Mouse (Mus musculus) embryonic facial prominence, embryonic 12.5 days (tissue): ENCODE measurements at regions not wholly inside any gene's neighbourhood (a gene's known extent, or its start where the extent isn't known, plus 50 kb on each side); places are given as distances from the start of the nearest gene placed in this dataset.

Experiments
- ATAC-seq: fragments of 200-750 bp; cut with Nextera tagmentation; 2 replicates; pipeline ENCODE4 v1.8.0; 2017; ENCODE audit not compliant: insufficient number of reproducible peaks, insufficient read depth, low FRiP score, low TSS enrichment
- H3K27ac ChIP-seq: fragments of 300-500 bp; sonication (generic); 2 replicates; pipeline ENCODE4 v1.5.1; 2016; ENCODE audit warnings: mild to moderate bottlenecking
- H3K27me3 ChIP-seq: fragments of 300-500 bp; sonication (generic); 2 replicates; pipeline ENCODE4 v1.6.1; 2016; ENCODE audit warnings: mild to moderate bottlenecking, moderate library complexity
- H3K36me3 ChIP-seq: fragments of 300-500 bp; sonication (generic); 2 replicates; pipeline ENCODE4 v1.6.1; 2016; ENCODE audit warnings: mild to moderate bottlenecking
- H3K4me1 ChIP-seq: fragments of 300-500 bp; sonication (generic); 2 replicates; pipeline ENCODE4 v1.6.1; 2016
- H3K4me2 ChIP-seq: fragments of 300-500 bp; sonication (generic); replicated peaks from 2 replicates; pipeline ENCODE4 v1.6.1; 2016; ENCODE audit warnings: mild to moderate bottlenecking, moderate library complexity
- H3K4me3 ChIP-seq: fragments of 300-500 bp; sonication (generic); 2 replicates; pipeline ENCODE4 v1.5.1; 2016; ENCODE audit warnings: mild to moderate bottlenecking
- H3K9ac ChIP-seq: fragments of 300-500 bp; sonication (generic); 2 replicates; pipeline ENCODE4 v1.6.1; 2016; ENCODE audit warnings: mild to moderate bottlenecking, moderate library complexity
- H3K9me3 ChIP-seq: fragments of 300-500 bp; sonication (generic); 2 replicates; pipeline ENCODE4 v1.6.1; 2016; ENCODE audit warnings: mild to moderate bottlenecking, moderate library complexity
- WGBS: fragments of 180-500 bp; shearing (Covaris S2); methylation state at CpG from one replicate; pipeline ENCODE4 v1.1.7; 2016; 5-methylcytosine and 5-hydroxymethylcytosine counted together

DNA sequence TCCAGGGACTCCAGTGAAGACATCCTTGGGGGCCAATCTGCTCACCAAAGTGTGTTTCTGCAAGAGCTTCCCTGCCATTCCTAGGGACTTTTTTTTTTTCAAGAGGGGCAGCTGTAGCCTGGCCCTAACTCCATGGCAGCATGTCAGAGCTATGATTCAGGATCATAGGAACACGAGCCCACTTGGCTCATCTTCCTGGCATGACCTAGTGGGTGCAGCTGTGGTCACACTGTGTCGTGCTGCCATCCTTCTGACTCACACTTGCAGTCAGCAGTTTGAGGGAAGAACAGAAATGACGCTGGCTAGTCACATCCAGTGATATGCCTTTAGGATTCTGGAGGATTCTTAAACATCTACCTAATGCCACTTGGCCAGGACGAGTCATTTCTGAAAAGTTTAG is 566.5 kb upstream of the Cdh5 start:
- H3K9ac ChIP-seq, result no peak overlapping the region
- H3K4me1 ChIP-seq, result no peaks in the 10 kb centered on the region
- no peak for ATAC-seq
- H3K4me3 ChIP-seq, result no peak overlapping the region
- WGBS, result 86% methylated on average over 4 of the region's 4 CpGs
- no peaks in the 10 kb centered on the region for H3K27me3 ChIP-seq
- no peak overlapping the region for H3K27ac ChIP-seq
- no peaks in the 10 kb centered on the region for H3K9me3 ChIP-seq
- no peaks in the 10 kb centered on the region for H3K36me3 ChIP-seq
- H3K4me2 ChIP-seq, result no peak overlapping the region

DNA sequence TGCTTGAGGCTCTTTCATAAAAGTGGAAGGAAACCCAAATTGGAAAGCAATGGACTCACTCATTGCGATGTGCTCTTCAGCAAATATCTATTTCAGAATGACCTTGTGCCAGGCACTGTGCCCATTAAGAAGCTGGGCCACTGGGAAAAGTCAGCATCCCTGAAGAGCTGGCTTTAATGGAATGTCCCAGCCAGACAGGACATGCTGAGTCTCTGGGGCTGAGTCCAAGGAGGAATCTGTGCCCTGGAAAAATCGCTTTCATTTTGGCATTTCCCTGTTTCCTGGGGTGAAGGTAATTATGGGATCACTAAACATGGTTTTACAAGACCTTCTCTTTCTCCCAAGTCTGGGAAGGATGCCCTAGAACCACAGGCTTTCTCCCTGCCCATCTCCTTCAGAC is 564.6 kb upstream of the Cdh5 start:
- Histone ChIP-seq H3K36me3 (no peaks in the 10 kb centered on the region), H3K4me1 (no peaks in the 10 kb centered on the region), H3K4me2 (no peak overlapping the region), H3K27ac (no peak overlapping the region), H3K4me3 (no peak overlapping the region), H3K27me3 (no peaks in the 10 kb centered on the region), H3K9me3 (no peaks in the 10 kb centered on the region), H3K9ac (no peak overlapping the region)
- 80% methylated on average over 2 of the region's 2 CpGs for WGBS
- ATAC-seq, result no peak

GRCm38 (mm10) chr8:103541954-103542353 is 559.5 kb upstream of the Cdh5 start:
- WGBS, result 86% methylated on average over 2 of the region's 2 CpGs
- Histone ChIP-seq H3K9ac (no peak overlapping the region), H3K36me3 (no peaks in the 10 kb centered on the region), H3K9me3 (no peaks in the 10 kb centered on the region), H3K4me3 (no peak overlapping the region), H3K27me3 (no peaks in the 10 kb centered on the region), H3K27ac (no peak overlapping the region), H3K4me1 (no peaks in the 10 kb centered on the region), H3K4me2 (no peak overlapping the region)
- ATAC-seq, result no peak

GRCm38 (mm10) chr8:103551916-103552535 is 549.4 kb upstream of the Cdh5 start:
- Histone ChIP-seq H3K4me2 (no peak overlapping the region), H3K9ac (no peak overlapping the region), H3K9me3 (no peaks in the 10 kb centered on the region), H3K36me3 (no peaks in the 10 kb centered on the region), H3K27me3 (no peaks in the 10 kb centered on the region), H3K27ac (no peak overlapping the region), H3K4me3 (no peak overlapping the region), H3K4me1 (no peaks in the 10 kb centered on the region)
- WGBS, result 90% methylated on average over 8 of the region's 8 CpGs
- ATAC-seq, result no peak

- no peak for ATAC-seq
- Histone ChIP-seq H3K4me2 (no peak overlapping the region), H3K36me3 (no peaks in the 10 kb centered on the region), H3K4me1 (no peaks in the 10 kb centered on the region), H3K27me3 (no peaks in the 10 kb centered on the region), H3K9ac (no peak overlapping the region), H3K27ac (no peak overlapping the region), H3K4me3 (no peak overlapping the region), H3K9me3 (no peaks in the 10 kb centered on the region)
- WGBS, result 83% methylated on average over 2 of the region's 2 CpGs
Measured at GRCm38 (mm10) chr8:103561606-103562005, 539.8 kb upstream of the Cdh5 start.

DNA sequence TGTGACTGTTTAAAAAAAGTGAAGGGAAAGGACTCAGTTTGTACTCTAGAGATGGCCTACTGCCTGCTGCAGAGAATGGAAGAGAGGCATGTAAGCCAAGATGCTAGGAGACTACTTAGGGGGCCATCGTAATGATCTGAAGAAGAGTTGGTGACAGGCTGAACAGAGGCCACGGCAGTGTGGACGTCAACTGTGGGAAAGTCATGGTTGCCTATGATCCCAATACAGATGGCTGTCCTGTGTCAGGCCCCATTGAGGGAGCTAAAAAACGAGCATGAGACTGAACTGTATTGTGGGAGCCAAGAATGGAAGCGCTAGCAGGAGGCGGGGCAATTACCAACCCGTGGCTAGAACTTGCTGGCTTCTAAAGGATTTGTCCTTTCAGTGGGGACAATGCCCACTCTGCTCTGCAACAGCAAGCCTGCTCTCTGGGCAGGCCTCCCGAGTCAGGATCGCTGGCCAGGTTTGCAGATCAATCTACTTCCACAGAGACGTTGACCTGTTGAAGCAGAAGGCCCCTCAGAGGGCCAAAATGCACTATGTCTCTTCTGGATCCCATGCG is 530.5 kb upstream of the Cdh5 start:
- 86% methylated on average over 11 of the region's 11 CpGs for WGBS

DNA sequence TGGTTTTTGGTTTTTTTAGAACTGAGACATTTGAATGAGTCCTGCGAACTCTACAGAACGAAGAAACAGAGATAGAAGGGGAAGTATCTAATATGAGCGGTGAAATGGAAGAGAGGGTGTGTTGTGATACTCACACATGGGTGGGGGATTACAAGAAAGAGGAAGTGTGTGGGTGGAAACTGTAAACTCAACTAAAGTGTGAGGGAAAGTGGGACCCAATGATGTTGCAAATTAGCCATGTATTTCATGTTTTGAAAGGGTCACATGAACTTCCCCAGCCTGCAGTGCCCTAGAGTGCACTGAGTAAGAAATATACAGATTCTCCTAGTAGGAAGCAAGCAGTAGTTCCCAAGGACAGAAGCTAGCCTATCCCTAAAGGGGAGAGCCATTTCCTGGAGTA is 524.3 kb upstream of the Cdh5 start:
- Histone ChIP-seq H3K4me3 (no peak overlapping the region), H3K27me3 (no peaks in the 10 kb centered on the region), H3K4me2 (no peak overlapping the region), H3K27ac (no peak overlapping the region), H3K9me3 (no peaks in the 10 kb centered on the region), H3K9ac (no peak overlapping the region), H3K36me3 (no peaks in the 10 kb centered on the region), H3K4me1 (no peaks in the 10 kb centered on the region)
- no peak for ATAC-seq
- 90% methylated on average over 3 of the region's 3 CpGs for whole genome bisulfite sequencing

More for the DNA sequence above, 530.5 kb upstream of the Cdh5 start:
- H3K9ac ChIP-seq, result no peak overlapping the region
- H3K36me3 ChIP-seq, result no peaks in the 10 kb centered on the region
- H3K9me3 ChIP-seq, result no peaks in the 10 kb centered on the region
- H3K4me1 ChIP-seq, result no peaks in the 10 kb centered on the region
- no peaks in the 10 kb centered on the region for H3K27me3 ChIP-seq
- no peak for ATAC-seq
- no peak overlapping the region for H3K27ac ChIP-seq
- H3K4me3 ChIP-seq, result no peak overlapping the region
- H3K4me2 ChIP-seq, result no peak overlapping the region

DNA sequence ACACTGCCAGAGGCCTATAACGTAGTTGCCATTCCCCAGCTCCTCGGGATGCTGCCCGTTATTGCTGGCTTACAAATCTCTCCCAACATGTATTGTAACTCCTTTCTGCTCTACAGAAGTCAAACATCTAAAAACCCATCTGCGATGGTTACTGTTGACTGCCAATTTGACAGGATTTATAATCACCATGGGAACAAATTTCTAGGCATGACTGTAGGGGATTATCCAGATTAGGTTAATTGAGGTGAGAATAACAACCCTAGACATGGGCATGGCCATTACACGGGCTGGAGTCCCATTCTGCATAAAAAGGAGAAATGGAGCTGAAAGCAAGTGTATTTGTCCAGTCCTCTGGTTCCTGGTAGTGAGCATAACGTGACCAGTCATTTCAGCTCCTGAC is 523.4 kb upstream of the Cdh5 start:
- WGBS, result 83% methylated on average over 6 of the region's 6 CpGs

GRCm38 (mm10) chr8:103608291-103608690 is 493.1 kb upstream of the Cdh5 start:
- no peak for ATAC-seq
- no peaks in the 10 kb centered on the region for H3K4me1 ChIP-seq
- H3K9me3 ChIP-seq, result no peaks in the 10 kb centered on the region
- H3K27me3 ChIP-seq, result no peaks in the 10 kb centered on the region
- H3K27ac ChIP-seq, result no peak overlapping the region
- no peak overlapping the region for H3K4me2 ChIP-seq
- no peak overlapping the region for H3K4me3 ChIP-seq
- WGBS, result 91% methylated on average over 6 of the region's 6 CpGs
- H3K36me3 ChIP-seq, result no peaks in the 10 kb centered on the region
- no peak overlapping the region for H3K9ac ChIP-seq

More for the DNA sequence above, 523.4 kb upstream of the Cdh5 start:
- H3K4me3 ChIP-seq, result no peak overlapping the region
- H3K4me2 ChIP-seq, result no peak overlapping the region
- no peak overlapping the region for H3K9ac ChIP-seq
- H3K36me3 ChIP-seq, result no peaks in the 10 kb centered on the region
- no peaks in the 10 kb centered on the region for H3K27me3 ChIP-seq
- no peak for ATAC-seq
- no peaks in the 10 kb centered on the region for H3K9me3 ChIP-seq
- peaks cover 6% of the 10 kb centered on the region for H3K4me1 ChIP-seq
- no peak overlapping the region for H3K27ac ChIP-seq

DNA sequence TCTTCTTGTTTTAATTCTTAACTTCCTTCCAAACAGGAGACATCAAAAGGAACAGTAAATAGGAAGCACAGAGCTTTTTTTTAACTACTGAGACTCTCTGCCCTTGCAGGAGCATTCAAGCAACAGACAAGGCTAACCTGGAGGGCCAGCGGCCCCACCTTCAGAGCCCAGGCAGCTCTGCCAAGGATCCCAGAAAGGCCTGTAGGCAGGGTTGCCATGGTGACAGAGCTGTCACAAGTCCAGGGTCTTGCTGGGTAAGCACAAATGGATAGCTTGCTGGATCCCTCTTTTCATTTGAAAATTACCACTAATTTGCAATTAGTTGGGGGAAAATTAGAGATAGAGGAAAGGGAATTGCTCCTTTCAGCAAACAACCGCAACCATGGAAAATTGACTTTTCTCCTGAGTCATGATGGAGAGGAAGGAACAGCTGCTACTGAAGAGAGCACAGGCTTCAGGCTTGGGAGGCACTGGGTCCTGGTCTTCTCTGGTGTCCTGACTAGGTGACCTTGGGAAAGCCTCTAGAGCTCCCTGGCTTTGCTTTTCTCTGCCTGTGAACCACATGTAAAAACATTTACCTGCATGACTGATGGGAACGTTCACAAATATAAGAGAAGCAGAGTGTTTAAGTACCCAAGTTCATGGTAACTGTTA is 477.5 kb upstream of the Cdh5 start:
- Histone ChIP-seq H3K27ac (no peak overlapping the region), H3K36me3 (no peaks in the 10 kb centered on the region), H3K9ac (no peak overlapping the region), H3K9me3 (no peaks in the 10 kb centered on the region), H3K4me2 (no peak overlapping the region), H3K4me3 (no peak overlapping the region), H3K27me3 (no peaks in the 10 kb centered on the region), H3K4me1 (no peaks in the 10 kb centered on the region; the same call in 1 of the 2 replicates)
- ATAC-seq, result no peak
- 31% methylated on average over 3 of the region's 3 CpGs for WGBS

DNA sequence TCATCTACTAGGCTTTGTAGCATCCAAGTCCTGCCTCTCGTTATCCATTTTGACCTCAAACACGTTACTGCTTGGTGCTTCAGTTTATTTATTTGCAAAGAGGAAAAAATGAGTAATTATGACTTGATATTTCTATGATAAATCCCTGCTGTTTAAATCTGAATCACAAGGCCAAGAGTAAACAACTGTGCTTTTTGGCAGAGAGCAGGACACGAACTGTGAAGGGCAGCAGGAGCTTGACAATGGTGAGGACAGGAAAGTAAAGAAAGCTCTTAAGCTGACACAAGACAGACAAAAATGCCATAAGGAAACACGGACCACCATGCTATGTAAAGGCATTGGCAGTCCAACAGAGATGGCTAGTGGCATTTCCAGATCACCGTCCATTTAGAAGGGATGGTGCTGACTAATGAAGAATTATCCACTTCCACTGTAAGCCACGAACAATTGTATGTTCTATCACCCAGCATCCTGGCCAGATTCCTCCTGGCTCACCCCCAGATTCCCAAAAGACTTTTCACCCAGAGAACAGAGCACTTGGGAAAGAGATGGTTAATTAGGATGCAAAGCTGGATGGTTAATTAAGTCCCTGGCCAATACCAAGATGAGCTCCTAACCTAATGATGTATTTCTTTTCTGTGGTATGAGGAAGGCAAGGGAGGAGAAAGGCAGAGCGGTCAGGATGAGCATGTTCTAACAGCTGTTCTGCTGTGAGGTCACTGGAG is 476.1 kb upstream of the Cdh5 start:
- Histone ChIP-seq H3K4me1 (no peaks in the 10 kb centered on the region; the same call in 1 of the 2 replicates), H3K9ac (no peak overlapping the region), H3K9me3 (no peaks in the 10 kb centered on the region), H3K27ac (no peak overlapping the region), H3K36me3 (no peaks in the 10 kb centered on the region), H3K4me3 (no peak overlapping the region), H3K4me2 (no peak overlapping the region), H3K27me3 (no peaks in the 10 kb centered on the region)
- no peak for ATAC-seq
- WGBS, result 82% methylated on average over 7 of the region's 7 CpGs

- Histone ChIP-seq H3K4me3 (no peak overlapping the region), H3K4me2 (no peak overlapping the region), H3K27me3 (no peaks in the 10 kb centered on the region), H3K27ac (no peak overlapping the region), H3K36me3 (no peaks in the 10 kb centered on the region), H3K9me3 (no peaks in the 10 kb centered on the region), H3K4me1 (no peaks in the 10 kb centered on the region; the same call in 1 of the 2 replicates), H3K9ac (no peak overlapping the region)
- 72% methylated on average over 4 of the region's 4 CpGs for WGBS
- no peak for ATAC-seq
Measured at GRCm38 (mm10) chr8:103626446-103626845, 475.0 kb upstream of the Cdh5 start.
